ENCODE assay signal across 12 mouse cellular contexts in the genomic region with DNA sequence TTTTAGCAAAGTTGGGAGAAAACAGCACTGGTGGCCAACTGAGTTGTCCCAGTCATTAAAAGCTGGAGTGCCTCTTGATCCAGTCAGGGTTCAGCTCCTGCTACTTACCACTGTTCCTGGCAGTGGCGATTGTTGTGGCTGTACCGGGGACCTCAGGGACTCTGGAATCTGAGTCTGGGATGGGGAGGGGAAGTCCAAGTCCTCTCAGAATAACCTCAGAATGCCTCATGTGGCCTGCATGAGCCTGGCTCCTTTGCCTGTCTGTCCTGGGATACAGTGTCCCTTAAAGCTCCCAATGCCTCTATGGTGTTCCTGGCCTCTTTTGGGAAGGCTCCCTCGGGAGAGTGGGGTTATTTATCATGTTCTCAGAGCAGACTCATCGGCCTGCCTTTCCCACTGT.
DNase-seq lines count a peak whose midpoint lies in the region; ATAC-seq and TF ChIP-seq lines count a peak whose summit lies in the region.
"Had no signal": no experiment of that assay in that cellular context is flagged by ENCODE, and none has a peak within 500 bp of the region (broad histone marks: within the 10 kb centered on the region; RNA-seq: fewer than 3 reads in every experiment).

No protein-coding gene starts in this region.

- H3K4me3 ChIP-seq in heart, embryonic 10.5 days = no peak overlapping the region
- H3K4me3 ChIP-seq in midbrain, postnatal 0 days (ENCODE audit: low read depth, low read length) = no peak overlapping the region
- no peak overlapping the region for H3K4me3 ChIP-seq in midbrain, embryonic 11.5 days (ENCODE audit: low read depth, low read length)
- H3K4me3 ChIP-seq: embryonic facial prominence, embryonic 15.5 days; hindbrain, embryonic 12.5 days had no signal

- TF ChIP-seq CTCF in midbrain, postnatal 0 days (IDR thresholded peaks at IDR 0.05) = no peak

- peaks cover 5% of the 10 kb centered on the region; the same call in 1 of the 2 replicates for H3K4me1 ChIP-seq in heart, embryonic 10.5 days
- H3K4me1 ChIP-seq in midbrain, postnatal 0 days (ENCODE audit: insufficient read depth, low read length) = no peaks in the 10 kb centered on the region
- no peaks in the 10 kb centered on the region for H3K4me1 ChIP-seq in midbrain, embryonic 11.5 days (ENCODE audit: control insufficient read depth, insufficient read depth, low read length)
- H3K4me1 ChIP-seq: embryonic facial prominence, embryonic 15.5 days; hindbrain, embryonic 12.5 days had no signal

- H3K4me2 ChIP-seq in midbrain, postnatal 0 days (ENCODE audit: low read depth, low read length, poor library complexity, severe bottlenecking) = no peak overlapping the region
- H3K4me2 ChIP-seq in midbrain, embryonic 11.5 days = no peak overlapping the region
- H3K4me2 ChIP-seq: embryonic facial prominence, embryonic 15.5 days; hindbrain, embryonic 12.5 days had no signal

- no peaks in the 10 kb centered on the region for H3K9me3 ChIP-seq in heart, embryonic 10.5 days
- no peaks in the 10 kb centered on the region for H3K9me3 ChIP-seq in midbrain, postnatal 0 days (ENCODE audit: low read length)
- H3K9me3 ChIP-seq in midbrain, embryonic 11.5 days (ENCODE audit: control insufficient read depth, low read length) = no peaks in the 10 kb centered on the region
- H3K9me3 ChIP-seq: embryonic facial prominence, embryonic 15.5 days; hindbrain, embryonic 12.5 days had no signal

- no peak for ATAC-seq in midbrain, postnatal 0 days (ENCODE audit: low FRiP score)
- ATAC-seq in midbrain, embryonic 11.5 days (ENCODE audit: low FRiP score) = no peak
- ATAC-seq: liver, postnatal 0 days had no signal

- DNase-seq in heart, adult 18-20 months = peak; percentile 81 to 92
- DNase-seq in heart, embryonic 10.5 days (ENCODE audit: low spot score) = no peak
- DNase-seq in midbrain, postnatal 0 days (ENCODE audit: low spot score) = peak; percentile 15
- no peak for DNase-seq in midbrain, embryonic 11.5 days (ENCODE audit: low spot score, missing footprints)
- DNase-seq in heart, adult 9 months (ENCODE audit: low spot score in 2 of 2) = peak; percentile 87 to 94
- DNase-seq in ovary, postnatal 14 days (ENCODE audit: low spot score) = peak; percentile 21
- no peak for DNase-seq in embryo, embryonic 10.5 days (ENCODE audit: low spot score)
- DNase-seq in right cerebral cortex, postnatal 14 days = no peak
- DNase-seq: liver, postnatal 0 days; thymus, postnatal 25 days had no signal

- no peaks in the 10 kb centered on the region for H3K27me3 ChIP-seq in heart, embryonic 10.5 days (ENCODE audit: insufficient read depth, poor library complexity, severe bottlenecking)
- H3K27me3 ChIP-seq in midbrain, postnatal 0 days (ENCODE audit: insufficient read depth, low read length) = no peaks in the 10 kb centered on the region
- H3K27me3 ChIP-seq in midbrain, embryonic 11.5 days (ENCODE audit: control insufficient read depth, insufficient read depth, low read length) = no peaks in the 10 kb centered on the region
- H3K27me3 ChIP-seq: embryonic facial prominence, embryonic 15.5 days; hindbrain, embryonic 12.5 days had no signal

- no peak overlapping the region for H3K27ac ChIP-seq in heart, embryonic 10.5 days
- H3K27ac ChIP-seq in midbrain, postnatal 0 days (ENCODE audit: low read depth, low read length) = no peak overlapping the region
- H3K27ac ChIP-seq in midbrain, embryonic 11.5 days (ENCODE audit: low read depth, low read length) = no peak overlapping the region
- H3K27ac ChIP-seq: embryonic facial prominence, embryonic 15.5 days; hindbrain, embryonic 12.5 days had no signal

- no peaks in the 10 kb centered on the region for H3K36me3 ChIP-seq in heart, embryonic 10.5 days
- no peaks in the 10 kb centered on the region for H3K36me3 ChIP-seq in midbrain, postnatal 0 days (ENCODE audit: insufficient read depth, low read length)
- H3K36me3 ChIP-seq in midbrain, embryonic 11.5 days (ENCODE audit: control insufficient read depth, insufficient read depth, low read length) = no peaks in the 10 kb centered on the region
- H3K36me3 ChIP-seq: embryonic facial prominence, embryonic 15.5 days; hindbrain, embryonic 12.5 days had no signal

- no peak overlapping the region for H3K9ac ChIP-seq in midbrain, postnatal 0 days (replicated peaks; ENCODE audit: low read length, poor library complexity, severe bottlenecking)
- no peak overlapping the region for H3K9ac ChIP-seq in midbrain, embryonic 11.5 days (ENCODE audit: low read length)
- H3K9ac ChIP-seq: embryonic facial prominence, embryonic 15.5 days; hindbrain, embryonic 12.5 days; liver, postnatal 0 days had no signal

- 42% methylated on average over 4 of the region's 4 CpGs for WGBS in heart, embryonic 10.5 days
- 70% methylated on average over 4 of the region's 4 CpGs for WGBS in midbrain, postnatal 0 days
- 68% methylated on average over 4 of the region's 4 CpGs for WGBS in midbrain, embryonic 11.5 days

Comparison
In these comparisons a context has a peak if more than half of its experiments do, and no peak if none do; other contexts are left out.
1. DNase-seq: peak in heart, adult 18-20 months (2 of 2), midbrain, postnatal 0 days (single experiment), heart, adult 9 months (2 of 2) and ovary, postnatal 14 days (single experiment); none in heart, embryonic 10.5 days (single experiment), midbrain, embryonic 11.5 days (single experiment), embryo, embryonic 10.5 days (single experiment) and right cerebral cortex, postnatal 14 days (single experiment).